Mouse (Mus musculus) v-Abl transformed pro-B cells (cell line): ENCODE measurements at regions not wholly inside any gene's neighbourhood (a gene's known extent, or its start where the extent isn't known, plus 50 kb on each side); places are given as distances from the start of the nearest gene placed in this dataset.

Source experiments
- in situ Hi-C, 2 experiments: fragments of 400-800 bp; cut with MboI; formaldehyde crosslinking; loops; one replicate each; pipeline ENCODE4 v1.15.1; 2025; ENCODE audit not compliant: unreplicated experiment in 2 of 2

DNA sequence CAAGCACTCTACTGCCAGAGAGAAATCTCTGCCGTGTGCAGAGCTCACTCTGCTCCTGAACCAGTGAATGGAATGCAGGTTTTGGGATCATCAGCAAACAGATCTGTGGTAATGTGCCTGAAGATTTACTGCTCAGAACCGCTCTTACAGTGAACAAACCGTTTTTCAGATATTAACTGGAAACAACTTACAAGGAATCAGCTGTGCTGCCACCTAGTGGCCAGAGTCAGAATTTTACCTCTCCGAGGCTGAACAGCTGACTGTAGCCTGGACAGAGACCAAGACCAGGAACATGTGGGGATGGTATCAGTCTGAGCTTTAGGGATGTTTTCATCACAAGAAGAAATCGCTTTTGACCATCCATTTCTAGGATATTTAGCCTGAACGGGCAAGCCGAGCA, 65.3 kb downstream of the Gm15023 start:
- in situ Hi-C loops: loop anchor here in 1 of 2 experiments (25.0 kb wide), 1 partner anchor 600 kb away; no protein-coding TSS in a partner anchor

GRCm38 (mm10) chrX:135110866-135111265, 66.6 kb downstream of the Gm15023 start:
- in situ Hi-C loops: loop anchor here in 1 of 2 experiments (25.0 kb wide), 1 partner anchor 599 kb away; no protein-coding TSS in a partner anchor

- in situ Hi-C loops: loop anchor here in 1 of 2 experiments (25.0 kb wide), 1 partner anchor 589 kb away; no protein-coding TSS in a partner anchor
These were observed 75.8 kb downstream of the Gm15023 start for GRCm38 (mm10) chrX:135101594-135101993.

DNA sequence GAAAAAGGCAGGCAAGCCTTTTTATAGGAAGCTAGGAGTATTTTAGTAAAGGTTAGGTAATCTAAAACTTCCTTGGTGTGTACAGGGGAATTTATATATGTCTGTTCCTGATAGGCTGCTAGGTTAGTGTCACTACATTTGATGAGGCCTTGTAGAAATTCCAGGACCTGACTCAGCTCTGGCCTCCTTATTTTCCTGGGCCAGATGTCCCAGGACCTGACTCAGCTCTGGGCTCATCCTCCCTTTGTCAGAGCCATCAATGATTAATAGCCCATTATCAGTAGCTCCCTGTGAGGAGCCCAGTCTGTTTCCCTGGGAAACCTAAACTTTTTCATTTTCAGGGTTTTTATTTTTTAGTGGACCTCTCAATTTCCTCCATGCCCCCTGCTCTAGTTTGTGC, 79.3 kb downstream of the Gm15023 start:
- in situ Hi-C loops: loop anchor here (25.0 kb wide), 4 partner anchors 136 to 486 kb away; partner anchors contain the start of genes Gla (in 2 of the 2), Hnrnph2 (in 2 of the 2) and Nxf2 (in 1 of the 2)

- in situ Hi-C loops: loop anchor here (25.0 kb wide), 4 partner anchors 134 to 484 kb away; partner anchors contain the start of genes Gla (in 2 of the 2), Hnrnph2 (in 2 of the 2) and Nxf2 (in 1 of the 2)
These were observed 81.2 kb downstream of the Gm15023 start for GRCm38 (mm10) chrX:135096206-135096605.

DNA sequence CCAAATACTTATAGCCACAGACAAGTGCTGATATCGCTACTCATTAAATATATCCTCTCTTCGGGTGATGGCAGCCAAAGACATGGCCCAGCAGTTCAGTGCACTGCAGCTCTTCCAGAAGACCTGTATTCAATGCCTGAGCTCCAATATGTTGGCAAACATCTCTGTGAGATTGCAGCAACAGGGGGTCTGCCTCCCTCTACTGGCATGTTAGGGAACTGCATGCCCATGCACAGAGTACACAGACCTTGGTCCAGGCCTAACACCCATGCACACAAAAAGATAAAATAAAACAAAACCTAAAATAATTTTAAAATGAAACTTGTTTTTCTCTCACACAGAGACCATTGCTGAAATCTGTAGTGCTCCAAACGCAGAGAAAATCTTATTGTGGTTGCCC, 82.1 kb upstream of the Zmat1 start:
- in situ Hi-C loops: loop anchor here (25.0 kb wide), 4 partner anchors 129 to 479 kb away; partner anchors contain the start of genes Gla (in 2 of the 2), Hnrnph2 (in 2 of the 2) and Nxf2 (in 1 of the 2)

GRCm38 (mm10) chrX:135087068-135087579, 78.1 kb upstream of the Zmat1 start:
- in situ Hi-C loops: loop anchor here (25.0 kb wide), 4 partner anchors 125 to 475 kb away; partner anchors contain the start of genes Gla (in 2 of the 2), Hnrnph2 (in 2 of the 2) and Nxf2 (in 1 of the 2)

DNA sequence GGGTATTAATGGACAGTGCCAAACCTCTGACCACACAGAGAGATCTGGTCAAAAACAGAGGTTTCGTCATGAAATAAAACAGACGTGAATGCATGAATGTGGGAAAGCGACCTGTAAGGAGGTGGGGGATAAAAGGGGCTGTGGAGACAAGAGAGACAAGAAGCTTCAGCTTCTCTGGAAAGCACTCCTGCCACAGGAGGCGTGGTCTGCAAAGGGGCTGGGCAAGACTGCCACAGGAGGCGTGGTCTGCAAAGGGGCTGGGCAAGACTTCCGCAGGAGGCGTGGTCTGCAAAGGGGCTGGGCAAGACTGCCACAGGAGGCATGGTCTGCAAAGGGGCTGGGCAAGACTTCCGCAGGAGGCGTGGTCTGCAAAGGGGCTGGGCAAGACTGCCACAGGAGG, 77.6 kb upstream of the Zmat1 start:
- in situ Hi-C loops: loop anchor here (25.0 kb wide), 4 partner anchors 124 to 474 kb away; partner anchors contain the start of genes Gla (in 2 of the 2), Hnrnph2 (in 2 of the 2) and Nxf2 (in 1 of the 2)

DNA sequence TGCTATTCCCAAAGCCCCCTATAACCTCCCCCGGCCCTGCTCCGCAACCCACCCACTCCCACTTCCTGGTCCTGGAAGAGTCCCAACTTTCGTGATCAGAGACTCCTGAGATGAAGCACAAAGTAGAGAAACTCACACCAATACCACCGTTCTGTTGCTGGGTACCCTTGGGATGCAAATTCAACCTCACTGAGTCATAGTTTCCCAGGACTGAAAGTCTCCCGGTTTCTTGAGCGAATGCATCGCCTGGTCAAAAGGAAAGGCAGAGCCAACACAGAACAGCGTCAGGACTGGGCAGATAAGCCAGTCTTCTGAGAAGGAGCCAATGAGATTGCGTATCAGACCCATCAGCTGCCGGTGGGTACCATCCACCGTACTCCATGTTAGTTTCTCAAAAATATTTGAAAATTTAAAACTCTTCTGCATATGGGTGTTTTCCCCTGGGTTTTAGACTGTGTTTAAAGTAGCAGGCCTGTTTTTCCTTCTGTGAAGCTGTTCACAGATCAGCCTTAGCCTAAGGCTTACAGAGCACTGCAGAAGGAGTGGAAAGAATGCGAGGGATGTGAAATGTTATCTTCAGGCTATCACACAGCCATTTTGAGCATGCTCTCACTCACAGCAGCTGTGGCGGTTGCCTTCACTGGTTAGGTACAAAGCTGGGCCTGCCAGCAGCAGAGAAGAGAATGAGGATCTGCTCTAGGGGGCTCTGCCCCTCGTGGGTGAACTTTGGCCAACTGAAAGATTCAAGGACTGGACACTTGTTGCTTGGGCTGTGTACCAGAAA, 77.0 kb upstream of the Zmat1 start:
- in situ Hi-C loops: loop anchor here (25.0 kb wide), 4 partner anchors 124 to 474 kb away; partner anchors contain the start of genes Gla (in 2 of the 2), Hnrnph2 (in 2 of the 2) and Nxf2 (in 1 of the 2)

- in situ Hi-C loops: loop anchor here (25.0 kb wide), 4 partner anchors 118 to 468 kb away; partner anchors contain the start of genes Gla (in 2 of the 2), Hnrnph2 (in 2 of the 2) and Nxf2 (in 1 of the 2)
These were observed 71.6 kb upstream of the Zmat1 start for GRCm38 (mm10) chrX:135080380-135081158.

DNA sequence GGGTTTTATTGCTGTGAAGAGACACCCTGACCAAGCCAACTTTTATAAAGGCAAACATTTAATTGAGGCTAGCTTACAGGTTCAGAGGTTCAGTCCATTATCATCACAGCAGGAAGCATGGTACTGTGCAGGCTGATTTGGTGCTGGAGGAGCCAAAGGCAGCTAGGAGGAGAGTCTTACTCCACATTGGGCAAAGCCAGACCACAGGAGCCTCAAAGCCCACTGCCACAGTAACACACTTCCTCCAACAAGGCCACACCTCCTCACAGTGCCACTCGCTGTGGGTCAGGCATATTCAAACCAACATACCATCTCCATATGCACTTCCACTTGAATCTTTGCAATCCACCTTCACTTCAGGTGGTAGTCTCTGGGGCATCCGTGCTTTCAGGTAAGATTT, 70.4 kb upstream of the Zmat1 start:
- in situ Hi-C loops: loop anchor here (25.0 kb wide), 4 partner anchors 117 to 467 kb away; partner anchors contain the start of genes Gla (in 2 of the 2), Hnrnph2 (in 2 of the 2) and Nxf2 (in 1 of the 2)

DNA sequence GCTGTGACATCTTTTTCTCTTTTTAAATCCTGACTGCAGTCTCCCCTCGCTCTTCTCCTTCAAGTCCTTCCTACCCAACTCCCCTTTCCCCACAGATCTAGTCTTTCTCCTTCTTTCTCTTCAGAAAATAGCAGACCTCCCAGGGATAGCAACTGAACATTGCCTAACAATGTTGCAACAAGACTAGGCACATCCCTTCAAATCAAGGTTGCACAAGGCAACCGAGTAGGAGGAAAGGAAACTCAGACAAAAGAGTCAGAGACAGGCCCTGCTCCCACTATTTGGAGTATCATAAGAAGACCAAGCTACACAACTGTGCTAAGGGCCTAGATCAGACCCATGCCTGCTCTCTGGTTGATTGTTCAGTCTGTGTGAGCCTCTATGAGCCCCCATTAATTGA, 66.9 kb upstream of the Zmat1 start:
- in situ Hi-C loops: loop anchor here (25.0 kb wide), 4 partner anchors 114 to 464 kb away; partner anchors contain the start of genes Gla (in 2 of the 2), Hnrnph2 (in 2 of the 2) and Nxf2 (in 1 of the 2)

DNA sequence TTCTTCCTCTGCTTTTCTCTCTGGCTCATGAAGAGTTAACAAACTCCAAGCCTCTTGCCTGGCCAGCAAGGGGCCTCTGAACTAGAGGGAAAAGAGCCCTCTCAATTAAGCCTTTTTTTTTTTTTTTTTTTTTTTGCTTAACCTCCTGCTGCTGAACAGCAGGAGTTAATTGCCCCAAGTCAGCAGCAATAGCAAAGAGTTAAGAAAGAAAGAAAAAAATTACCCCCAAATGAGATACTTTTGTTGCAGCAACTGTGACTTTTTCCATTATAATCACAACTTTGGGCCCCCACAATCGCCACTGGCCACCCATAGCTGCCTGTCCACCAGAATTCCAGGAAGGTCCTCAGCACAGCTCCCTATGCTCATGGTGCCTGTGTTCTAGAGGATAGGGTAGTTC, 60.4 kb upstream of the Zmat1 start:
- in situ Hi-C loops: no loop called here

- in situ Hi-C loops: no loop called here
These were observed 51.2 kb upstream of the Zmat1 start for GRCm38 (mm10) chrX:135060184-135060583.

GRCm38 (mm10) chrX:135058949-135059348, 49.9 kb upstream of the Zmat1 start:
- in situ Hi-C loops: no loop called here
